9 mouse cellular contexts compared by ENCODE assay signal in the genomic region with DNA sequence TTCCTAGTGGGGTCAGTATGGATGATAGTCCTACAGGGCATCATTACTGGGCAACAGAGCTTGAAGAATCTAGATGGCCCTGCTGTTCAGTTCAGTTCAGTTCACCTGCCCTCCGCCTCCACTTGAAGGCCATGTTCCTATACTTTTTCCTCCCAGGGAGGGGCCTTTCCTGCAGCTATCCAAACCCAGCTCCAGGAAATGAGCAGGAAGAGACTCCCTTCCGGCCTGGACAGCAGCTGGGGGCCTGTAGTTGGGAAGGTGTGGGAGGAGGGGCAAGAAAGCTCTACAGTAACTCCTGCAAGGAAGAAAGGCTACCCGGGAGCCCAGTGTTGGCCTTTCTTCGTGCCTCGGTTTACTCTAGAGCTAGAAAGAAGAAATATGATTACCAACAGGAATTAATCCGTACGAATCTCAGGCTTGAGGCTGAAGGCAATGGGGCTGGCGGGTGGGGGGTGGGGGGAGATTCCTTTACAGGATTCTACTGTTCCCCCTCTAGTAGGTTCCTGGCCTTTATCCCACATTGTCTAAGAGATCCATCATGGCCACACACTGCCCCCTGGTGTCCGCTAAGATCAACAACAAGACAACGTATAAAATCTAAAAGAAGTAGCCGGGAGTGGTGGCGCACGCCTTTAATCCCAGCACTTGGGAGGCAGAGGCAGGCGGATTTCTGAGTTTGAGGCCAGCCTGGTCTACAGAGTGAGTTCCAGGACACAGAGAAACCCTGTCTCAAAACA. TPM values are rescaled to one million over a fixed set of nuclear protein-coding genes. Genes with fewer than 3 reads are reported as not detected.
A peak's percentile ranks its signal among the peaks of the same experiment; 100 is the strongest.
DNase-seq lines count a peak whose midpoint lies in the region; ATAC-seq and TF ChIP-seq lines count a peak whose summit lies in the region.
"Had no signal": no experiment of that assay in that cellular context is flagged by ENCODE, and none has a peak within 500 bp of the region (broad histone marks: within the 10 kb centered on the region; RNA-seq: fewer than 3 reads in every experiment).

No protein-coding gene starts in this region.

- ATAC-seq in G1E (ENCODE audit: extremely low read depth, insufficient number of reproducible peaks, low FRiP score, poor library complexity, severe bottlenecking), result no peak
- no peak; the same call in 1 of the 2 replicates for ATAC-seq in heart, embryonic 12.5 days (ENCODE audit: insufficient number of reproducible peaks, low FRiP score)
- peak; percentile 16 for ATAC-seq in kidney, embryonic 16.5 days (ENCODE audit: low FRiP score, low TSS enrichment)
- ATAC-seq in liver, embryonic 14.5 days (ENCODE audit: insufficient read depth), result no peak; the same call in 1 of the 2 replicates

- TF ChIP-seq EP300 in liver, embryonic 14.5 days (IDR thresholded peaks at IDR 0.05; ENCODE audit: low read depth), result no peak

- DNase-seq in B cell, adult 2 months, result peak; percentile 74 to 76
- no peak for DNase-seq in G1E (ENCODE audit: low spot score)
- DNase-seq in cerebellum, postnatal 36 days, result peak; percentile 59 to 64
- peak in 2 of 3 experiments; percentile 54 to 65 for DNase-seq in liver, embryonic 14.5 days (ENCODE audit: low read depth in 3 of 3, low spot score in 3 of 3)
- peak; percentile 58 for DNase-seq in retina, postnatal 7 days (ENCODE audit: low read depth, low spot score)
- no peak for DNase-seq in urinary bladder, postnatal 10 days (ENCODE audit: low spot score)

- no peak overlapping the region for H3K9ac ChIP-seq in heart, embryonic 12.5 days
- H3K9ac ChIP-seq in kidney, embryonic 16.5 days (replicated peaks; ENCODE audit: low read length), result peak overlapping the region; percentile 37; the same call in 1 of the 2 replicates
- H3K9ac ChIP-seq in liver, embryonic 14.5 days (replicated peaks), result no peak overlapping the region
- H3K9ac ChIP-seq: hindbrain, embryonic 15.5 days had no signal

- H3K9me3 ChIP-seq in G1E (replicated peaks), result 0 out of 2 replicates have a peak, but pooled peaks cover 3% of the 10 kb centered on the region
- no peaks in the 10 kb centered on the region for H3K9me3 ChIP-seq in heart, embryonic 12.5 days (replicated peaks)
- H3K9me3 ChIP-seq in kidney, embryonic 16.5 days (ENCODE audit: low read length), result no peaks in the 10 kb centered on the region
- no peaks in the 10 kb centered on the region for H3K9me3 ChIP-seq in liver, embryonic 14.5 days (ENCODE audit: control insufficient read depth, low read length)
- H3K9me3 ChIP-seq: hindbrain, embryonic 15.5 days had no signal

- no peaks in the 10 kb centered on the region for H3K36me3 ChIP-seq in G1E (replicated peaks)
- H3K36me3 ChIP-seq in heart, embryonic 12.5 days, result no peaks in the 10 kb centered on the region
- H3K36me3 ChIP-seq in kidney, embryonic 16.5 days (ENCODE audit: insufficient read depth, low read length), result no peaks in the 10 kb centered on the region
- H3K36me3 ChIP-seq in liver, embryonic 14.5 days (replicated peaks; ENCODE audit: control insufficient read depth, insufficient read depth, low read depth), result no peaks in the 10 kb centered on the region
- H3K36me3 ChIP-seq: hindbrain, embryonic 15.5 days had no signal

- WGBS in heart, embryonic 12.5 days, result 25% methylated on average over 14 of the region's 14 CpGs
- 19% methylated on average over 14 of the region's 14 CpGs for WGBS in kidney, embryonic 16.5 days
- 22% methylated on average over 14 of the region's 14 CpGs for WGBS in liver, embryonic 14.5 days (ENCODE audit: insufficient replicate concordance)

- H3K4me1 ChIP-seq in G1E (ENCODE audit: insufficient read depth, low read depth, low read length), result peaks cover 26% of the 10 kb centered on the region
- peaks cover 16% of the 10 kb centered on the region for H3K4me1 ChIP-seq in heart, embryonic 12.5 days (replicated peaks)
- peaks cover 51% of the 10 kb centered on the region for H3K4me1 ChIP-seq in kidney, embryonic 16.5 days (ENCODE audit: insufficient read depth, low read length)
- peaks cover 11 to 16% of the 10 kb centered on the region in 2 experiments for H3K4me1 ChIP-seq in liver, embryonic 14.5 days (replicated peaks; ENCODE audit: control insufficient read depth in 2 of 2, insufficient read depth in 2 of 2, low read length in 1 of 2)

- 0 out of 2 replicates have a peak, but pooled peaks have one; percentile 9 for TF ChIP-seq CTCF in G1E (IDR thresholded peaks at IDR 0.05; ENCODE audit: low read depth, low read length)
- TF ChIP-seq CTCF in liver, embryonic 14.5 days (IDR thresholded peaks at IDR 0.05; ENCODE audit: low read depth), result peak; percentile 78

- H3K27ac ChIP-seq in heart, embryonic 12.5 days (ENCODE audit: poor library complexity, severe bottlenecking), result peak overlapping the region; percentile 85
- peak overlapping the region; percentile 91 for H3K27ac ChIP-seq in kidney, embryonic 16.5 days (ENCODE audit: low read length)
- no peak overlapping the region for H3K27ac ChIP-seq in liver, embryonic 14.5 days
- H3K27ac ChIP-seq: hindbrain, embryonic 15.5 days had no signal

- peak overlapping the region; percentile 84 for H3K4me2 ChIP-seq in heart, embryonic 12.5 days
- H3K4me2 ChIP-seq in kidney, embryonic 16.5 days (replicated peaks; ENCODE audit: low read depth, low read length), result peak overlapping the region; percentile 95
- H3K4me2 ChIP-seq in liver, embryonic 14.5 days (ENCODE audit: low read depth), result no peak overlapping the region

- no peak overlapping the region for H3K4me3 ChIP-seq in G1E (ENCODE audit: low read depth, low read length)
- H3K4me3 ChIP-seq in heart, embryonic 12.5 days, result peak overlapping the region; percentile 62
- peak overlapping the region; percentile 80; the same call in 1 of the 2 replicates for H3K4me3 ChIP-seq in kidney, embryonic 16.5 days (ENCODE audit: low read length)
- H3K4me3 ChIP-seq in liver, embryonic 14.5 days (ENCODE audit: insufficient read depth in 1 of 2, low read depth in 2 of 2, low read length in 2 of 2), result no peak overlapping the region
- H3K4me3 ChIP-seq: hindbrain, embryonic 15.5 days had no signal

- peaks cover 43% of the 10 kb centered on the region for H3K27me3 ChIP-seq in G1E (ENCODE audit: insufficient read depth, low read length)
- H3K27me3 ChIP-seq in heart, embryonic 12.5 days (replicated peaks), result peaks cover 32% of the 10 kb centered on the region
- no peaks in the 10 kb centered on the region for H3K27me3 ChIP-seq in kidney, embryonic 16.5 days (ENCODE audit: insufficient read depth, low read length)
- peaks cover 46% of the 10 kb centered on the region for H3K27me3 ChIP-seq in liver, embryonic 14.5 days (ENCODE audit: control insufficient read depth, insufficient read depth, low read length)

RNA-seq across cellular contexts. Expression of gene Ramp2, which starts 2.6 kb away (rescaled TPM):
- total RNA-seq in G1E (2014; fragmentation: Nextera tagmentation) (not detected in 2 replicates), G1E (2017) (0.27 TPM in 1 of 2 replicates, not detected in the other)
- 0.04 and 0.10 TPM in 2 replicates for polyA plus RNA-seq in G1E (2012)
- polyA plus RNA-seq in heart, embryonic 12.5 days (2016; fragmentation: Nextera tagmentation; extraction: Ambion mirVana), result 233 and 245 TPM in 2 replicates
- polyA plus RNA-seq in kidney, embryonic 16.5 days (2015; fragmentation: Nextera tagmentation; extraction: Ambion mirVana), result 246 and 270 TPM in 2 replicates
- polyA plus RNA-seq in liver, embryonic 14.5 days (2012; rRNA removed), result 15.1 and 17.5 TPM in 2 replicates
- 19.0 and 19.2 TPM in 2 replicates for polyA plus RNA-seq in liver, embryonic 14.5 days (2014; fragmentation: Nextera tagmentation; extraction: Ambion mirVana)

RNA-seq across cellular contexts. Expression of gene Vps25, which starts 5.1 kb away (rescaled TPM):
- total RNA-seq in G1E (2014; fragmentation: Nextera tagmentation) (482 and 539 TPM in 2 replicates), G1E (2017) (98.4 and 104 TPM in 2 replicates)
- polyA plus RNA-seq in G1E (2012), result 140 and 170 TPM in 2 replicates
- 98.8 and 101 TPM in 2 replicates for polyA plus RNA-seq in heart, embryonic 12.5 days (2016; fragmentation: Nextera tagmentation; extraction: Ambion mirVana)
- 154 TPM in 2 replicates for polyA plus RNA-seq in kidney, embryonic 16.5 days (2015; fragmentation: Nextera tagmentation; extraction: Ambion mirVana)
- polyA plus RNA-seq in liver, embryonic 14.5 days (2012; rRNA removed), result 35.1 and 36.3 TPM in 2 replicates
- 88.6 and 90.0 TPM in 2 replicates for polyA plus RNA-seq in liver, embryonic 14.5 days (2014; fragmentation: Nextera tagmentation; extraction: Ambion mirVana)

RNA-seq across cellular contexts. Expression of gene Wnk4, which starts 11.9 kb away (rescaled TPM):
- total RNA-seq in G1E (2014; fragmentation: Nextera tagmentation) (21.2 and 27.2 TPM in 2 replicates), G1E (2017) (2.3 and 4.2 TPM in 2 replicates)
- polyA plus RNA-seq in G1E (2012), result 45.0 and 48.7 TPM in 2 replicates
- 14.0 TPM in 2 replicates for polyA plus RNA-seq in heart, embryonic 12.5 days (2016; fragmentation: Nextera tagmentation; extraction: Ambion mirVana)
- 30.5 and 39.5 TPM in 2 replicates for polyA plus RNA-seq in kidney, embryonic 16.5 days (2015; fragmentation: Nextera tagmentation; extraction: Ambion mirVana)
- 5.3 and 5.4 TPM in 2 replicates for polyA plus RNA-seq in liver, embryonic 14.5 days (2012; rRNA removed)
- polyA plus RNA-seq in liver, embryonic 14.5 days (2014; fragmentation: Nextera tagmentation; extraction: Ambion mirVana), result 6.4 and 6.9 TPM in 2 replicates

RNA-seq across cellular contexts. Expression of gene Ezh1, which starts 22.2 kb away (rescaled TPM):
- total RNA-seq in G1E (2014; fragmentation: Nextera tagmentation) (46.1 and 55.9 TPM in 2 replicates), G1E (2017) (23.9 and 25.4 TPM in 2 replicates)
- 2.0 and 4.2 TPM in 2 replicates for polyA plus RNA-seq in G1E (2012)
- polyA plus RNA-seq in heart, embryonic 12.5 days (2016; fragmentation: Nextera tagmentation; extraction: Ambion mirVana), result 14.9 and 16.1 TPM in 2 replicates
- 25.1 and 29.5 TPM in 2 replicates for polyA plus RNA-seq in kidney, embryonic 16.5 days (2015; fragmentation: Nextera tagmentation; extraction: Ambion mirVana)
- polyA plus RNA-seq in liver, embryonic 14.5 days (2012; rRNA removed), result 6.8 and 8.8 TPM in 2 replicates
- 7.9 and 8.1 TPM in 2 replicates for polyA plus RNA-seq in liver, embryonic 14.5 days (2014; fragmentation: Nextera tagmentation; extraction: Ambion mirVana)

RNA-seq across cellular contexts. Expression of gene Cntd1, which starts 30.4 kb away (rescaled TPM):
- total RNA-seq in G1E (2014; fragmentation: Nextera tagmentation) (1.5 TPM in 1 of 2 replicates, not detected in the other), G1E (2017) (0.81 and 1.1 TPM in 2 replicates)
- polyA plus RNA-seq in G1E (2012), result 0.02 TPM in 1 of 2 replicates, not detected in the other
- 0.81 and 1.5 TPM in 2 replicates for polyA plus RNA-seq in heart, embryonic 12.5 days (2016; fragmentation: Nextera tagmentation; extraction: Ambion mirVana)
- 1.7 and 3.2 TPM in 2 replicates for polyA plus RNA-seq in kidney, embryonic 16.5 days (2015; fragmentation: Nextera tagmentation; extraction: Ambion mirVana)
- 0.44 and 0.68 TPM in 2 replicates for polyA plus RNA-seq in liver, embryonic 14.5 days (2012; rRNA removed)
- polyA plus RNA-seq in liver, embryonic 14.5 days (2014; fragmentation: Nextera tagmentation; extraction: Ambion mirVana), result 0.44 and 0.72 TPM in 2 replicates

Comparison
In these comparisons a context has a peak if more than half of its experiments do, and no peak if none do; other contexts are left out.
1. DNase-seq: peak in B cell, adult 2 months (2 of 2), cerebellum, postnatal 36 days (2 of 2), liver, embryonic 14.5 days (2 of 3) and retina, postnatal 7 days (single experiment); none in G1E (single experiment) and urinary bladder, postnatal 10 days (single experiment).
2. H3K4me3 ChIP-seq: peak in heart, embryonic 12.5 days (single experiment) and kidney, embryonic 16.5 days (single experiment); none in G1E (single experiment) and liver, embryonic 14.5 days (0 of 2).
3. RNA of gene Ramp2, which starts 2.6 kb away (polyA plus RNA-seq): 246 to 270 TPM in kidney, embryonic 16.5 days, 233 to 245 TPM in heart, embryonic 12.5 days and 15.1 to 19.2 TPM in liver, embryonic 14.5 days; 0.04 to 0.10 TPM in G1E; every median in the first group is over 10 times any median in the second.